Mouse (Mus musculus) heart, postnatal 0 days (tissue): Measurements from ENCODE around the gene Klhdc8a.

ENCODE experiments used
- CTCF ChIP-seq: IDR thresholded peaks from 2 replicates; pipeline ENCODE4 v1.5.1; 2016; ENCODE audit warnings: antibody characterized with exemption, control low read depth, low read depth
- EP300 ChIP-seq: IDR thresholded peaks from 2 replicates; pipeline ENCODE4 v1.6.1; 2016; ENCODE audit warnings: antibody characterized with exemption, low read depth

- TF ChIP-seq CTCF (no peak), EP300 (no peak)
Observed at GRCm38 (mm10) chr1:132346951-132347350, 48.5 kb downstream of the Klhdc8a start.
